Comparison of ENCODE assay signal across 13 mouse cellular contexts in the genomic region with DNA sequence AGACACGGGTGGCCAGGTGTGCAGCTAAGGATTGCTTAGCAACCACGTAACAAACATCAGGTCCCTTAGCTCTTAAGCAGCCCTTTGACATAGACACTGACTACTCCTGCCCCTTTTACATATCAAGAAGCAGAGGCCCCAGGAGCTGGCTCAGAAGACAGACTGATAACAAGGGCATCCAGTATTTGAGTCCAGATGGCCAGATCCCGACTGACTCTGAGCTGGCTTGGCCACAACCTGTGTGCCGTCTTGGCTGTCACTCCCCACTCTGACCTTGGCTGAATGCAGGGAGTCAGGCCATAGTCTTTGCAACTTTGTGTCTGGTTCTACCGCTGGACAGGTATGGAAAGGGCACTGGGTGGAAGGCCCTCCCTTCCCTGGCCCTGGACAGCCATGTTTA. TPM values are rescaled to one million over a fixed set of nuclear protein-coding genes. Genes with fewer than 3 reads are reported as not detected.
DNase-seq lines count a peak whose midpoint lies in the region; ATAC-seq and TF ChIP-seq lines count a peak whose summit lies in the region.
"Had no signal": no experiment of that assay in that cellular context is flagged by ENCODE, and none has a peak within 500 bp of the region (broad histone marks: within the 10 kb centered on the region; RNA-seq: fewer than 3 reads in every experiment).

No protein-coding gene starts in this region.

- no peak for DNase-seq in heart, postnatal 25 days (ENCODE audit: low spot score)
- peak; percentile 36 for DNase-seq in T-cell, adult 2 months (ENCODE audit: low spot score)
- DNase-seq in cerebellum, adult 18-20 months: peak; percentile 52 to 54
- no peak for DNase-seq in liver, embryonic 14.5 days (ENCODE audit: low read depth in 3 of 3, low spot score in 3 of 3)
- no peak for DNase-seq in left cerebral cortex, adult 2 months (ENCODE audit: extremely low spot score in 1 of 2, low spot score in 2 of 2)
- no peak for DNase-seq in frontal cortex, postnatal 25 days (ENCODE audit: low spot score in 2 of 2)
- DNase-seq in kidney, postnatal 10 days: no peak
- DNase-seq: kidney, postnatal 4 days had no signal

- no peak overlapping the region for H3K4me2 ChIP-seq in heart, embryonic 12.5 days
- no peak overlapping the region for H3K4me2 ChIP-seq in liver, embryonic 14.5 days (ENCODE audit: low read depth)

- H3K27me3 ChIP-seq in heart, embryonic 12.5 days (replicated peaks): no peaks in the 10 kb centered on the region
- no peaks in the 10 kb centered on the region for H3K27me3 ChIP-seq in liver, embryonic 14.5 days (ENCODE audit: control insufficient read depth, insufficient read depth, low read length)

- peaks cover 44% of the 10 kb centered on the region for H3K4me1 ChIP-seq in heart, embryonic 12.5 days (replicated peaks)
- no peaks in the 10 kb centered on the region for H3K4me1 ChIP-seq in liver, embryonic 14.5 days (replicated peaks; ENCODE audit: control insufficient read depth in 2 of 2, insufficient read depth in 2 of 2, low read length in 1 of 2)

- intact Hi-C loops in heart, postnatal 25 days (cut with DNase I): loop anchor here (5.0 kb wide), 3 partner anchors 54 to 504 kb away; a partner anchor contains a TSS
- intact Hi-C loops in left cerebral cortex, adult 2 months (cut with DNase I): loop anchor here (2.0 kb wide), 1 partner anchor 265 kb away; no protein-coding TSS in a partner anchor

- H3K36me3 ChIP-seq in heart, embryonic 12.5 days: no peaks in the 10 kb centered on the region
- no peaks in the 10 kb centered on the region for H3K36me3 ChIP-seq in liver, embryonic 14.5 days (replicated peaks; ENCODE audit: control insufficient read depth, insufficient read depth, low read depth)

- no peak for TF ChIP-seq EP300 in liver, embryonic 14.5 days (IDR thresholded peaks at IDR 0.05; ENCODE audit: low read depth)

- no peak overlapping the region for H3K27ac ChIP-seq in heart, embryonic 12.5 days (ENCODE audit: poor library complexity, severe bottlenecking)
- H3K27ac ChIP-seq in liver, embryonic 14.5 days: no peak overlapping the region
- H3K27ac ChIP-seq in left cerebral cortex, adult 2 months: no peak overlapping the region

- ATAC-seq in heart, embryonic 12.5 days (ENCODE audit: insufficient number of reproducible peaks, low FRiP score): no peak
- ATAC-seq in liver, embryonic 14.5 days (ENCODE audit: insufficient read depth): 0 out of 2 replicates have a peak, but pooled peaks have one; percentile 17
- ATAC-seq: forebrain, embryonic 14.5 days; inflammation-experienced regulatory T-cells, adult 6 months had no signal

- WGBS in heart, embryonic 12.5 days: 62% methylated on average over 5 of the region's 5 CpGs
- 74% methylated on average over 5 of the region's 5 CpGs for WGBS in liver, embryonic 14.5 days (ENCODE audit: insufficient replicate concordance)

- H3K9ac ChIP-seq in heart, embryonic 12.5 days: peak overlapping the region; percentile 37; the same call in 1 of the 2 replicates
- H3K9ac ChIP-seq in liver, embryonic 14.5 days (replicated peaks): no peak overlapping the region

- no peak for TF ChIP-seq CTCF in liver, embryonic 14.5 days (IDR thresholded peaks at IDR 0.05; ENCODE audit: low read depth)
- no peak for TF ChIP-seq CTCF in left cerebral cortex, adult 2 months (IDR thresholded peaks at IDR 0.05)

- no peaks in the 10 kb centered on the region for H3K9me3 ChIP-seq in heart, embryonic 12.5 days (replicated peaks)
- no peaks in the 10 kb centered on the region for H3K9me3 ChIP-seq in liver, embryonic 14.5 days (ENCODE audit: control insufficient read depth, low read length)
- H3K9me3 ChIP-seq: megakaryocyte, embryonic 14.5 days had no signal

- no peak overlapping the region for H3K4me3 ChIP-seq in heart, embryonic 12.5 days
- H3K4me3 ChIP-seq in liver, embryonic 14.5 days (ENCODE audit: insufficient read depth in 1 of 2, low read depth in 2 of 2, low read length in 2 of 2): no peak overlapping the region
- H3K4me3 ChIP-seq in left cerebral cortex, adult 2 months: no peak overlapping the region
- H3K4me3 ChIP-seq: megakaryocyte, embryonic 14.5 days; myocyte had no signal

RNA-seq across cellular contexts. Expression of a gene that starts 34.7 kb away (rescaled TPM):
- 44.0 and 48.4 TPM in 2 replicates for polyA plus RNA-seq in heart, embryonic 12.5 days (2016; fragmentation: Nextera tagmentation; extraction: Ambion mirVana)
- total RNA-seq in heart, postnatal 25 days (2021): 10 to 100 TPM; 15.1 to 16.1 TPM
- polyA plus RNA-seq in liver, embryonic 14.5 days (2012; rRNA removed): 11.9 and 13.7 TPM in 2 replicates
- polyA plus RNA-seq in liver, embryonic 14.5 days (2014; fragmentation: Nextera tagmentation; extraction: Ambion mirVana): 23.4 and 24.1 TPM in 2 replicates
- 10 to 100 TPM; 23.6 to 28.7 TPM for total RNA-seq in left cerebral cortex, adult 2 months (2021)

RNA-seq across cellular contexts. Expression of a gene that starts 45.5 kb away (rescaled TPM):
- 34.3 and 38.8 TPM in 2 replicates for polyA plus RNA-seq in heart, embryonic 12.5 days (2016; fragmentation: Nextera tagmentation; extraction: Ambion mirVana)
- total RNA-seq in heart, postnatal 25 days (2021): 10 to 100 TPM; 57.3 to 60.3 TPM
- polyA plus RNA-seq in liver, embryonic 14.5 days (2012; rRNA removed): 8.0 and 12.8 TPM in 2 replicates
- 8.9 and 9.4 TPM in 2 replicates for polyA plus RNA-seq in liver, embryonic 14.5 days (2014; fragmentation: Nextera tagmentation; extraction: Ambion mirVana)
- total RNA-seq in left cerebral cortex, adult 2 months (2021): 10 to 100 TPM; 87.2 to 91.9 TPM

RNA-seq across cellular contexts. Expression of a gene that starts 51.8 kb away (rescaled TPM):
- 69.3 and 70.9 TPM in 2 replicates for polyA plus RNA-seq in heart, embryonic 12.5 days (2016; fragmentation: Nextera tagmentation; extraction: Ambion mirVana)
- 10 to 100 TPM; 64.4 to 80.8 TPM for total RNA-seq in heart, postnatal 25 days (2021)
- polyA plus RNA-seq in liver, embryonic 14.5 days (2012; rRNA removed): 13.8 and 18.7 TPM in 2 replicates
- polyA plus RNA-seq in liver, embryonic 14.5 days (2014; fragmentation: Nextera tagmentation; extraction: Ambion mirVana): 27.4 and 29.6 TPM in 2 replicates
- total RNA-seq in left cerebral cortex, adult 2 months (2021): 10 to 100 TPM; 90.5 to 92.1 TPM

Comparison
In these comparisons a context has a peak if more than half of its experiments do, and no peak if none do; other contexts are left out.
1. DNase-seq: peak in T-cell, adult 2 months (single experiment) and cerebellum, adult 18-20 months (2 of 2); none in heart, postnatal 25 days (single experiment), liver, embryonic 14.5 days (0 of 3), left cerebral cortex, adult 2 months (0 of 2), frontal cortex, postnatal 25 days (0 of 2) and kidney, postnatal 10 days (single experiment).